Mouse (Mus musculus): Measurements from ENCODE around the gene Gm10354. TPM values are rescaled to one million over a fixed set of nuclear protein-coding genes. Genes with fewer than 3 reads are reported as not detected.
A peak's percentile ranks its signal among the peaks of the same experiment; 100 is the strongest.
"Not testable (repeated sequence)": the region's sequence is repeated elsewhere in the genome, so short reads cannot be mapped to it uniquely, and the experiment has no call there.

Gene Gm10354
- total and polyA plus RNA-seq, 3 experiments: not detected

- H3K9ac ChIP-seq (ENCODE audit: low read depth, low read length); H3K4me1 ChIP-seq (ENCODE audit: control insufficient read depth, insufficient read depth, low read length); H3K4me3 ChIP-seq; H3K27ac ChIP-seq; DNase-seq; H3K36me3 ChIP-seq (ENCODE audit: control insufficient read depth, insufficient read depth, low read length); H3K79me2 ChIP-seq (replicated peaks; ENCODE audit: control insufficient read depth, insufficient read depth, low read length); H3K27me3 ChIP-seq (ENCODE audit: control insufficient read depth, insufficient read depth, low read length); intact Hi-C loops (cut with DNase I): not testable (repeated sequence)
- WGBS: 17% methylated on average over 1 of the region's 1 CpGs
These were observed 40.4 kb downstream of the Gm10354 start, which contains the start of gene Speer4e for GRCm38 (mm10) chr5:14938329-14938728. Speer4e (minus strand) TSS chr5:14938429.

GRCm38 (mm10) chr5:14933721-14934120 lies 45.0 kb downstream of the Gm10354 start:
- DNase-seq; H3K27me3 ChIP-seq (ENCODE audit: control insufficient read depth, insufficient read depth, low read length); H3K4me3 ChIP-seq; intact Hi-C loops (cut with DNase I); H3K36me3 ChIP-seq (ENCODE audit: control insufficient read depth, insufficient read depth, low read length); H3K9ac ChIP-seq (ENCODE audit: low read depth, low read length); H3K79me2 ChIP-seq (replicated peaks; ENCODE audit: control insufficient read depth, insufficient read depth, low read length); H3K27ac ChIP-seq; H3K4me1 ChIP-seq (ENCODE audit: control insufficient read depth, insufficient read depth, low read length): not testable (repeated sequence)
- 55% methylated on average over 5 of the region's 6 CpGs for WGBS

GRCm38 (mm10) chr5:14927047-14927446 lies 51.7 kb downstream of the Gm10354 start:
- H3K9ac ChIP-seq (ENCODE audit: low read depth, low read length); H3K4me1 ChIP-seq (ENCODE audit: control insufficient read depth, insufficient read depth, low read length); H3K4me3 ChIP-seq; intact Hi-C loops (cut with DNase I); DNase-seq; H3K27ac ChIP-seq; H3K36me3 ChIP-seq (ENCODE audit: control insufficient read depth, insufficient read depth, low read length); H3K79me2 ChIP-seq (replicated peaks; ENCODE audit: control insufficient read depth, insufficient read depth, low read length); H3K27me3 ChIP-seq (ENCODE audit: control insufficient read depth, insufficient read depth, low read length): not testable (repeated sequence)
- 20% methylated on average over 4 of the region's 4 CpGs for WGBS
- peak; percentile 57 for TF ChIP-seq CTCF (IDR thresholded peaks at IDR 0.05)

Other genes starting within 250 kb of the Gm10354 start
- gene Gm9758, start 64.0 kb downstream of the Gm10354 start, total RNA-seq (2021): not detected
- gene Gm9758, start 64.0 kb downstream of the Gm10354 start, polyA plus RNA-seq (2012; rRNA removed): not detected in 2 replicates
- gene Speer4e, start 40.5 kb downstream of the Gm10354 start, total RNA-seq (2021): not detected
- not detected in 2 replicates for gene Speer4e, start 40.5 kb downstream of the Gm10354 start, polyA plus RNA-seq (2012; rRNA removed)
- gene Gm17019, start 54.1 kb upstream of the Gm10354 start, total RNA-seq (2021): not detected
- not detected in 2 replicates for gene Gm17019, start 54.1 kb upstream of the Gm10354 start, polyA plus RNA-seq (2012; rRNA removed)